Mouse (Mus musculus): ENCODE results near the gene Pglyrp2. TPM values are rescaled to one million over a fixed set of nuclear protein-coding genes. Genes with fewer than 3 reads are reported as not detected.

Pglyrp2 gene
- polyA plus RNA-seq, 1 experiment from 2014 or later = not detected

DNA sequence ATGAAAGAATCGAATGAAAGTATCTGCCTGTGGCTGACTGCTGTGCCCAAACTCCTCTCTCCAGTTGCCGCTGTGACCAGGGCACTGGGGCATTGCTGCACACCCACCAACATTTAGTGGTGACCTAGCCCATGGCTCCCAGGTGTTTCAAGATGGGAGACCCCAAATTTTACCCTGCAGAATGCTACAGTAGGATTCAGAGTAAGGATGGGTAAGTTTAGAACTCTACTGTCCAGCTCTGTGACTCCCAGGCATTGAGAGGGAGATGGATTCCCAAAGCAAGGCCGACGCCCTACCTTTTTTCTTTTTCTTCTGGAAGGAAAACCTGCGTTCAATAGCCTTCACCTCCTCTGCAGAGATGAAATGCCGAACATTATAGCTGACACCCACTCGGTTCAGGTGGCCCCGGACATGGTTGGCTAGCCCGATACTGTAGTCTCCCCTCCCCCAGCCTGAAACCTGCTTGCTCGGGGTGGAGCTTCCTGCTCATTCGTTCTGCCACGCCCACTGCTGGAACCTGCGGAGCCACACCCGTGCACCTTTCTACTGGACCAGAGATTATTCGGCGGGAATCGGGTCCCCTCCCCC lies 54.9 kb downstream of the Pglyrp2 start:
- Histone ChIP-seq H3K4me3 (peak overlapping the region; percentile 29), H3K4me1 (peaks cover 9% of the 10 kb centered on the region; the same call in 1 of the 2 replicates), H3K4me2 (peak overlapping the region; percentile 50), H3K9me3 (replicated peaks) (no peaks in the 10 kb centered on the region), H3K36me3 (ENCODE audit: poor library complexity, severe bottlenecking) (peaks cover 9% of the 10 kb centered on the region; the same call in 1 of the 2 replicates), H3K9ac (no peak overlapping the region), H3K27ac (no peak overlapping the region), H3K27me3 (no peaks in the 10 kb centered on the region)
- WGBS = 10% methylated on average over 14 of the region's 17 CpGs
- no peak for ATAC-seq

DNA sequence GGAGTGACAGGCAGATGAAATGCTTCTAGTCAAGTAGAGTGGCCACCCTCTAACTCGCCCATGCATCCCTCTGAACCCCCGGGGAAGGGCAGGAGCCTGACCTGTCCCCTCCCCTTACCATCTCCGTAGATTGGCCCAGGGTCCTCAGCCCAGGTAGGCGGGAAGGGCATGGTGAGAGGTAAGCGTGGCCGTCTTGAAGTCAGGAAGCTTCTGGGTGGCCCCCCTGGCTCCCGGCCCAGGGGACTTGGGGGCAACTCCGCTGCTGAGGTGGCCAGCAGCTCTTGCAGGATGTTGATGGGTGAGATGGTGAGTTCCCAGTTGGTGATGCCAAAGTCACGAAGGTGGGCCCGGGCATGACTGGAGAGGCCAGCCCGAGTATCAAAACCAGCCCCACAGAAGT lies 56.3 kb downstream of the Pglyrp2 start:
- 90% methylated on average over 11 of the region's 11 CpGs for WGBS
- Histone ChIP-seq H3K36me3 (ENCODE audit: poor library complexity, severe bottlenecking) (peaks cover 9% of the 10 kb centered on the region; the same call in 1 of the 2 replicates), H3K4me2 (no peak overlapping the region), H3K4me1 (peaks cover 16% of the 10 kb centered on the region), H3K27ac (no peak overlapping the region), H3K4me3 (no peak overlapping the region), H3K27me3 (no peaks in the 10 kb centered on the region), H3K9me3 (replicated peaks) (no peaks in the 10 kb centered on the region), H3K9ac (no peak overlapping the region)
- ATAC-seq = no peak

DNA sequence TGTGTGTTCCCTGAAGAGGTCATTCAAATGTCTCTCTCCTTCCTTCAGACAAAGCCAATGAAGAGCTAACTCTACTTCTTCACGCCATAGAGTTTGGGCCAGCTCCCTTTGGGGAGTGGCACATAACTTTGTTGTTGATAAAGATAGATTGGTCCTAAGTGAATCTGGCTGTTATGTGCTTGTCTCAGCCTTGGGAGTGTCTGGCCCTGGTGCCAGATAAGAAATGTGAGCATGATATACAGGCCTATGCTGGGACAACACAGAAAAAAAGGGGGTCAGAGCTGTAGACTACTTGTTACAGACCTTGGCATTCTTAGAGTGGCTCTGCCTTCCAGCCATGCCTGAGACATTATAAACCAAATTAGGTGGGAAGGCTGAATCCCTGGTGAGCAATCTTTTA lies 58.7 kb downstream of the Pglyrp2 start:
- H3K27me3 ChIP-seq = no peaks in the 10 kb centered on the region
- no peaks in the 10 kb centered on the region for H3K9me3 ChIP-seq (replicated peaks)
- peaks cover 29% of the 10 kb centered on the region for H3K36me3 ChIP-seq (ENCODE audit: poor library complexity, severe bottlenecking)
- no peak for ATAC-seq
- 83% methylated on average over 1 of the region's 1 CpGs for WGBS
- no peak overlapping the region for H3K4me2 ChIP-seq
- H3K4me1 ChIP-seq = peaks cover 31% of the 10 kb centered on the region
- H3K27ac ChIP-seq = no peak overlapping the region
- H3K4me3 ChIP-seq = no peak overlapping the region
- no peak overlapping the region for H3K9ac ChIP-seq

DNA sequence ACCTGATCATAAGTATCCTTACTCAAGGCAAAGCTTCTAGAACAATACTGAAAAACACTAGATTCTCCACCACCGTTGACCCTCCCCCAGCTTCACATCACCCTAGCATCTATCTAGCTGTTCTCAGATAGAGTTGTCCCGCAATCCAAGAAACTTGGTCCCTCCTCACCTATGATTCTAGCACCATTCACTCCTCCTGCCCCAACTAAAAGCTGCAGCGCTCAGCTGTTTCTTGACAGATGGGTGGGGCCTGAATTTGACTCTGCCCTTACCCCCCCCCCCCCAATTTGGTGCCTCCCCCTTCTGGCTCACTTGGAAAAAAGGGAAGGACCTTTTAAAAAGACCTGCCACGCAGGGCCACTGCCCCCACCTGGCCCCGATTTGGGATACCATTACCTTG lies 59.1 kb downstream of the Pglyrp2 start:
- H3K9ac ChIP-seq = peak overlapping the region; percentile 98
- peak; percentile 28; the same call in 1 of the 2 replicates for ATAC-seq

DNA sequence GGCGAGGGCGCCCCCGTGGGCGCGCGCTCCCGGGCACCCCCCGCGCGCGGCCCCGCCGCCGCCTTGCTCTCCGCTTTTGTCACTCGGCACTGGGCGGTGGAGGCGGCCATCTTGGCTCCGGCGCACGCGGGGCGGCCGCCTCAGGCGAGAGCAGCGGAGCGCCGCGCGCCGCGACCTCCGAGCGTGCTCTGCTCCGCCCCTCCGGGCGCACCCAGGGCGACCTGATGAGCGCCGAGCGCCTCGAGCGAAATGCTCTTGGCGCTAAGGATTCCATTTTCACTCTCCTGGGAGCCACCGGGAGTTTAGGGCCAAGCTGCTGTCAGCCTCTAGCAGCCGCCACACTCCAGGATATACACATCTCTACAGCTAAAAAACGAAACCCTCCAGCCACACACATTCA lies 59.6 kb downstream of the Pglyrp2 start:
- ATAC-seq = peak; percentile 96
- Histone ChIP-seq H3K4me2 (peak overlapping the region; percentile 83), H3K4me3 (peak overlapping the region; percentile 92), H3K9me3 (replicated peaks) (no peaks in the 10 kb centered on the region), H3K27ac (peak overlapping the region; percentile 65), H3K4me1 (peaks cover 31% of the 10 kb centered on the region), H3K27me3 (no peaks in the 10 kb centered on the region), H3K36me3 (ENCODE audit: poor library complexity, severe bottlenecking) (peaks cover 38% of the 10 kb centered on the region), H3K9ac (peak overlapping the region; percentile 98)
- WGBS = under 1% methylated on average over 18 of the region's 47 CpGs

More for the DNA sequence above, 59.1 kb downstream of the Pglyrp2 start:
- H3K36me3 ChIP-seq (ENCODE audit: poor library complexity, severe bottlenecking) = peaks cover 33% of the 10 kb centered on the region
- peak overlapping the region; percentile 65; the same call in 1 of the 2 replicates for H3K27ac ChIP-seq
- H3K9me3 ChIP-seq (replicated peaks) = no peaks in the 10 kb centered on the region
- 63% methylated on average over 5 of the region's 5 CpGs for WGBS
- no peaks in the 10 kb centered on the region for H3K27me3 ChIP-seq
- H3K4me2 ChIP-seq = peak overlapping the region; percentile 83
- H3K4me1 ChIP-seq = peaks cover 31% of the 10 kb centered on the region
- H3K4me3 ChIP-seq = peak overlapping the region; percentile 92

DNA sequence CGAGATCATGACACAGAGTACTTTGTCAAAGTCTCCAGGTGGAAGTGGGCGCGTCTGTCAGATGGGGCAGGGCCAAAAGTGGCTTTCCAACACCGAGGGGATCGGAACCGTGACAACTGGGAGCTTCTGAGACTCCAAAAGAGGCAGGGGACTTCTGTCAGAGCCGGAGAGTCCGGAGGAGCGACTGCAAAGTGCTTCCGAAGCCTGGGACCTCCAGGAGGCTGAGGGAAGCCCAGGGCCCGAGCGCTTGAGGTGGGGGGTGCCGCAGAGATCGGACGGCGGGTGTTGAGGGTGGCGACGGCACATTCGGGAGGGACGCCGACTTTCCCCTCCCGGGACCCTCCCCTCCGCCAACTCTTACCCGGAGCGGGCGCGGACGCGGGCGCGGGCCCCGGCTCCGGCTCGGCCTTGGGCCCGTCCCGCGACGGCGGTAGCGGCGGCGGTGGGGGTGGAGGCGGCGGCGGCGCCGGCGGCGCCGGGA lies 60.1 kb downstream of the Pglyrp2 start:
- Histone ChIP-seq H3K36me3 (ENCODE audit: poor library complexity, severe bottlenecking) (peaks cover 43% of the 10 kb centered on the region), H3K4me2 (peak overlapping the region; percentile 83), H3K27me3 (no peaks in the 10 kb centered on the region), H3K4me1 (peaks cover 31% of the 10 kb centered on the region), H3K9me3 (replicated peaks) (no peaks in the 10 kb centered on the region), H3K27ac (peak overlapping the region; percentile 57), H3K4me3 (peak overlapping the region; percentile 92), H3K9ac (peak overlapping the region; percentile 98)
- under 1% methylated on average over 11 of the region's 50 CpGs for WGBS
- ATAC-seq = peak; percentile 62

DNA sequence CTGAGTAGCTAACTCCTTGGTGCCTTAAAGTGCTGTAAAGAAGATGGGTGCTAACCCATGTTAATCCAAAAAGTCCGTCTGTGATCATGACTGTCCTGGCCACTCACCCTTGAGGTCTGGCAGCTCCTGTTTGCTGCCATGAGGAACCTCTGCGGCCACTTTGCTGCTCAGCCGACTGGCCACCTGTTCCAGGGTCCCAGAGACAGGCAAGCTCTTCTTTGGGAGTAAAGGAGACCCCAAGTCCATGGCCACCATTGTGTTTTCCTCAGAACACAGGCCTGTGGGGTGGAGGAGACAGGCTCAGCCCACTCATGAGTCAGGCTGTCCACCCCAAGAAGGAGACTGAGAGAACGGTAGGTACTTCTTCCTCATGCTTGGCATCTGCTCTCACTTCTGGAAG lies 61.3 kb downstream of the Pglyrp2 start:
- peaks cover 31% of the 10 kb centered on the region for H3K4me1 ChIP-seq
- H3K27ac ChIP-seq = no peak overlapping the region
- H3K36me3 ChIP-seq (ENCODE audit: poor library complexity, severe bottlenecking) = peaks cover 53% of the 10 kb centered on the region
- peak overlapping the region; percentile 98 for H3K9ac ChIP-seq
- no peak for ATAC-seq
- H3K9me3 ChIP-seq (replicated peaks) = no peaks in the 10 kb centered on the region
- H3K4me2 ChIP-seq = peak overlapping the region; percentile 83
- peak overlapping the region; percentile 92 for H3K4me3 ChIP-seq
- WGBS = 85% methylated on average over 4 of the region's 4 CpGs
- no peaks in the 10 kb centered on the region for H3K27me3 ChIP-seq

Small RNA genes lying within 50 kb of the gene (microRNA-seq; reads per million reads assigned to microRNA genes)
- not detected for gene Gm22201

Other genes starting within 250 kb of the Pglyrp2 start
- 0.08 and 0.10 TPM in 2 replicates for gene Ephx3, start 234.6 kb downstream of the Pglyrp2 start, polyA plus RNA-seq (2015; fragmentation: Nextera tagmentation; extraction: Ambion mirVana)
- 84.5 and 87.1 TPM in 2 replicates for gene Brd4, start 139.4 kb downstream of the Pglyrp2 start, polyA plus RNA-seq (2015; fragmentation: Nextera tagmentation; extraction: Ambion mirVana)
- 112 and 114 TPM in 2 replicates for gene Akap8, start 102.9 kb downstream of the Pglyrp2 start, polyA plus RNA-seq (2015; fragmentation: Nextera tagmentation; extraction: Ambion mirVana)
- 113 and 119 TPM in 2 replicates for gene Akap8l, start 73.6 kb downstream of the Pglyrp2 start, polyA plus RNA-seq (2015; fragmentation: Nextera tagmentation; extraction: Ambion mirVana)
- gene Wiz, start 34.7 kb downstream of the Pglyrp2 start, polyA plus RNA-seq (2015; fragmentation: Nextera tagmentation; extraction: Ambion mirVana) = 26.6 and 27.7 TPM in 2 replicates
- gene Rasal3, start 20.6 kb downstream of the Pglyrp2 start, polyA plus RNA-seq (2015; fragmentation: Nextera tagmentation; extraction: Ambion mirVana) = 0.26 and 0.32 TPM in 2 replicates
- 0.17 and 0.35 TPM in 2 replicates for gene Cyp4f39, start 28.6 kb upstream of the Pglyrp2 start, polyA plus RNA-seq (2015; fragmentation: Nextera tagmentation; extraction: Ambion mirVana)
- gene Cyp4f17, start 81.9 kb upstream of the Pglyrp2 start, polyA plus RNA-seq (2015; fragmentation: Nextera tagmentation; extraction: Ambion mirVana) = 7.0 and 7.8 TPM in 2 replicates
- gene Cyp4f16, start 112.4 kb upstream of the Pglyrp2 start, polyA plus RNA-seq (2015; fragmentation: Nextera tagmentation; extraction: Ambion mirVana) = 21.1 and 21.4 TPM in 2 replicates
- 0.64 TPM in 1 of 2 replicates, not detected in the other for gene Cyp4f37, start 197.1 kb upstream of the Pglyrp2 start, polyA plus RNA-seq (2015; fragmentation: Nextera tagmentation; extraction: Ambion mirVana)
- gene Cyp4f40, start 234.7 kb upstream of the Pglyrp2 start, polyA plus RNA-seq (2015; fragmentation: Nextera tagmentation; extraction: Ambion mirVana) = not detected in 2 replicates

Measured in forebrain, embryonic 13.5 days (tissue).